Mouse (Mus musculus) embryonic fibroblast, embryonic 13.5 days (primary cell): Measurements from ENCODE around the gene Cdh7. TPM values are rescaled to one million over a fixed set of nuclear protein-coding genes. Genes with fewer than 3 reads are reported as not detected.
"Not testable (repeated sequence)": the region's sequence is repeated elsewhere in the genome, so short reads cannot be mapped to it uniquely, and the experiment has no call there.

Experiments
- H3K27ac ChIP-seq: 2 replicates; pipeline ENCODE4 v1.5.1; 2012; ENCODE audit warnings: low read length, control low read depth, inconsistent platforms; ENCODE audit not compliant: insufficient read depth
- H3K4me1 ChIP-seq: 2 replicates; pipeline ENCODE4 v1.6.1; 2011; ENCODE audit warnings: low read length; ENCODE audit not compliant: control insufficient read depth, insufficient read depth
- H3K4me3 ChIP-seq: 2 replicates; pipeline ENCODE4 v1.5.1; 2011; ENCODE audit warnings: mild to moderate bottlenecking, control low read depth, low read length; ENCODE audit not compliant: insufficient read depth
- CTCF ChIP-seq: IDR thresholded peaks from 2 replicates; pipeline ENCODE4 v1.5.1; 2011; ENCODE audit warnings: mild to moderate bottlenecking, control low read depth, low read length, moderate library complexity, borderline replicate concordance; ENCODE audit not compliant: insufficient read depth
- POLR2A ChIP-seq: IDR thresholded peaks from 2 replicates; pipeline ENCODE4 v1.6.1; 2011; ENCODE audit warnings: low read depth, mild to moderate bottlenecking, control low read depth, low read length, moderate library complexity
- polyA plus RNA-seq: library from polyadenylated mRNA; stranded (reverse); fragments of >200 nt; gene quantifications from 2 replicates; pipeline ENCODE4 v1.2.4, GENCODE M21; 2011; ENCODE audit warnings: low read depth; ENCODE audit not compliant: missing spikeins, insufficient read length

The Cdh7 gene
- polyA plus RNA-seq, 1 experiment, result not detected

DNA sequence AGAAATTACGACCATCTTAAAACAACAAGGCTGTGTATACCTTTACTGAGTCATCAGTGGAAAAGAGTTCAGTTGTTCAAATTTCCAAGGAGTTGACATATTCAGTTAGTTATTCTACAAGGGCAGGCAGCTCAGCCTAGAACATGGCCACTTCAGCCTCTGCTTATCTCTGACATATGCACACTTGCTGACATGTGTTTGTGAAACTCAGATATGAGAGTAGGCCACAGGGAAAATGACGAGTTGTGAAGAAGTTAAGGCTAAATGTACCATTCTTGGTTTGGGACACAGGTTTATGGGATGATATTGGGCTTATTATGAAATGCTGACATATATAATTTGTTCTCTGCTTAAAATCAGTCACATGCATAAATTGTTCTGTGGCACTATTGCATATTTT, 7.3 kb downstream of the Cdh7 start:
- TF ChIP-seq CTCF (no peak), POLR2A (no peak)
- no peak overlapping the region for H3K27ac ChIP-seq
- H3K4me3 ChIP-seq, result no peak overlapping the region
- H3K4me1 ChIP-seq, result no peaks in the 10 kb centered on the region

DNA sequence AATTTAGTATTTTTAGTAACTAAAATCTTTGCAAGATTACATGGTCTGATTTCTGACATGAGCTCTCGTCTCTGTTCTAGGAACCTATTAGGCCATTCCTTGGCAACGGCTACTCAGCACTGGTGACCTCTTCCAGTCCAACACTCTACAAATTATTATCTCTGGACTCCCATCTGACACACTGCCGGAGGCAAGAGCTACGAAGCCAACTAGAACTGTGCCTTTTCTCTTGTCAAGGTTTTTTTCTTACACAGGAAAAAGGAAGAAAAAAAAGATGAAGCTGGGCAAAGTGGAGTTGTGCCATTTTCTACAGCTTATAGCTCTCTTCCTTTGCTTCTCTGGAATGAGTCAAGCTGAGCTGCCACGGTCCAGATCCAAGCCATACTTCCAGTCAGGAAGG, 11.7 kb downstream of the Cdh7 start:
- TF ChIP-seq POLR2A (no peak), CTCF (no peak)
- H3K27ac ChIP-seq, result no peak overlapping the region
- H3K4me1 ChIP-seq, result no peaks in the 10 kb centered on the region
- no peak overlapping the region for H3K4me3 ChIP-seq

GRCm38 (mm10) chr1:110004451-110004850, 22.2 kb downstream of the Cdh7 start:
- H3K27ac ChIP-seq, result no peak overlapping the region
- H3K4me1 ChIP-seq, result no peaks in the 10 kb centered on the region
- H3K4me3 ChIP-seq, result no peak overlapping the region
- TF ChIP-seq CTCF (no peak), POLR2A (no peak)

- TF ChIP-seq POLR2A (no peak), CTCF (no peak)
- Histone ChIP-seq H3K4me1 (no peaks in the 10 kb centered on the region), H3K27ac (no peak overlapping the region), H3K4me3 (no peak overlapping the region)
These were observed 22.8 kb downstream of the Cdh7 start for GRCm38 (mm10) chr1:110005038-110005437.

DNA sequence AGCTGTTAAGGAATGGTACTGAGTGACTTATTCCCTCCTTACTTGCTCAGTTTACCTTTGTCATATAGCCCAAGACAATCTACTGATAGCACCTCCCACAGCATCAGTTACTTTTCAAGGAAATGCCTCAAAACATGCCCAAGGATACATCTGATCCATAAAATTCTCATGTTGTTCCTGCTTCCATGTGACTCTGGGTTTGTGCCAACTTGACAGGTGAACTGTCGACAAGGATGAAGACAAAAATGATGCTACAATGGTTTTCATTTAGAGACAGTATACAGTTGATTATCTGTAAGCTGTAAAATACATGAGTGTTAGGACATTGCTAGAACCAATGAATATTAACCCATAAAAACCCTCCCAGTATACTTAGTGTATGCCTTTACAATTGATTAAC, 29.9 kb downstream of the Cdh7 start:
- no peaks in the 10 kb centered on the region for H3K4me1 ChIP-seq
- no peak overlapping the region for H3K27ac ChIP-seq
- TF ChIP-seq CTCF (no peak), POLR2A (no peak)
- no peak overlapping the region for H3K4me3 ChIP-seq

GRCm38 (mm10) chr1:110056317-110056716, 74.1 kb downstream of the Cdh7 start:
- no peak overlapping the region for H3K27ac ChIP-seq
- TF ChIP-seq POLR2A (no peak), CTCF (no peak)
- H3K4me3 ChIP-seq, result no peak overlapping the region
- no peaks in the 10 kb centered on the region for H3K4me1 ChIP-seq

DNA sequence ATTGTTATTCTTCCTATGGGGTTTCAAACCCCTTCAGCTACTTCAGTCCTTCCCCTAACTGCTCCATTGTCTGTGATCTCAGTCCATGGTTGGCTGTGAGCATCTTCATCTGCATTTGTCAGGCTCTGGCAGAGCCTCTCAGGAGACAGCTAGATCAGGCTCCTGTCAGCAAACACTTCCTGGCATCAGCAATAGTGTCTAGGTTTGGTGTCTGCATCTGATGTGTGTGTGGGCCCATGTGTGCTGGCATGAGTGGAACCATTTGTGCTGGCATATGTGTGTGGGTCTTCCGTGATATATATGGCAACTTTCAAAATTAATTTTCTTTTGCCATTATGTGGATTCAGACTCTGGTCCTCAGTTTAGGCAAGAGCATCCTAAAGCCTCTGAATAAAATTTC, 85.2 kb downstream of the Cdh7 start:
- Histone ChIP-seq H3K4me1 (no peaks in the 10 kb centered on the region), H3K4me3 (no peak overlapping the region), H3K27ac (no peak overlapping the region)
- TF ChIP-seq CTCF, result no peak
- no peak for TF ChIP-seq POLR2A

DNA sequence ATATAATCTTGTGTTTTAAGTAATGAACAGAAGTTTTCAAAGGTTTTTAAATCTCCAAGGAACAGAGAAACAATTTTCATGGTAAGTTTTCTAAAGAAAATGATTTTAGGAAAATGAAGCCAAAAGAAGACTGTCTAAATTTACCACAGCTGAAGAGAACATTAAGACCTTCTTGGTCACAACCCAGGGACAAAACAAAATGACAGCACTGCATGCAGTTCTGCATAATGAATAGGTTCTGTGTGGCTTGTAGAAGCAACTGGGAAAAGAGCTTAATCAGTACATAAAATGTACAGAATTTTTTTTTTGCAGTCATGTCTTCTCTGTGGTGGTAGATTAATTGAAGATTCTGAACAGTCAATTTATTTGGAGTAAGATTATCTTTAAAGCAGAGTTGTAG, 96.2 kb downstream of the Cdh7 start:
- Histone ChIP-seq H3K4me3 (no peak overlapping the region), H3K27ac (no peak overlapping the region), H3K4me1 (no peaks in the 10 kb centered on the region)
- no peak for TF ChIP-seq CTCF
- no peak for TF ChIP-seq POLR2A

- Histone ChIP-seq H3K4me3 (no peak overlapping the region), H3K4me1 (no peaks in the 10 kb centered on the region), H3K27ac (no peak overlapping the region)
- TF ChIP-seq POLR2A (no peak), CTCF (no peak)
These were observed 135.8 kb downstream of the Cdh7 start for GRCm38 (mm10) chr1:110118071-110118470.

DNA sequence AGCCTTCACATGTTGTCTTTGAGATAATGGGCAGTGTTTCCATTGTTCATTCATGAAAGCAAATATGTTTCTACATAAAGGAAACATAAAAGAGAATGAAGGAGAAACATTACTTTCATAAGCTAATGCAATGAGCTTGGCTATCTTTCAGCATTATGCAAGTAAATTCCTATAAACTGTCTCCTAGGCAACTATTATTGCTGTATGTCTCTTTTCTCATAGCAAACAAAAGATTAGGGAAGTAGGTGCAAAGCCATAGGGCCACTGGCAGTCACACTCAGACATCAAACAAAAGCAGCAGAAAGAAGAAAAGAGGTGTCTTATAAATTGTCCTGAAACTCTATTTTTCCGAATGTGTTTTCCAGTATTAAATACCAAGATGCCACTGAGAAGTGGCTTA, 136.6 kb downstream of the Cdh7 start:
- Histone ChIP-seq H3K27ac (no peak overlapping the region), H3K4me1 (no peaks in the 10 kb centered on the region), H3K4me3 (no peak overlapping the region)
- TF ChIP-seq POLR2A (no peak), CTCF (no peak)

DNA sequence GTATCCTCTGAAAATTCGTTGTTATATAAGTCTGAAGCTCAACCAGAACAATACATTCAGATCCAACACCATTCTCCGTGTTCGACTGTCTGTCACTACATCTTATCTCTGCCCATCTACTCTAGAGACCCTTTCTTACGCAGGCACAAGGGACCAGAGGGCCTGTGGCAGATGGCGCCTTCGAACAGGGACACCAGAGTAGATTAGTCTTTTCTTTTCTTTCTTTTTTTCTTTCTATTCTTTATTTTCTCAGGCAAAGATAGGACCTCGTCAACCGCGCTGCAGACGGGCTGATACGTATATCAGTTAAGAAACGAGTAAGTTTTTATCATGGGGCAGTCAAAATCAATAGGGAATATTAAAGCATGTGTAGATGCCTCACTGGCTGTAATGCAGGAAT, 189.2 kb downstream of the Cdh7 start:
- not testable (repeated sequence) for H3K27ac ChIP-seq, H3K4me1 ChIP-seq, H3K4me3 ChIP-seq
